Mouse (Mus musculus) liver, postnatal 0 days (tissue): ENCODE data around the gene Mybpc3. TPM values are rescaled to one million over a fixed set of nuclear protein-coding genes. Genes with fewer than 3 reads are reported as not detected.

ENCODE experiments used
- ATAC-seq: fragments of 200-750 bp; cut with Nextera tagmentation; 2 replicates; pipeline ENCODE4 v1.8.0; 2017; ENCODE audit warnings: mild to moderate bottlenecking, moderate library complexity
- DNase-seq: peaks from one replicate; pipeline ENCODE4 v3.0.0-alpha.2; 2016
- H3K27ac ChIP-seq: fragments of 300-500 bp; sonication (generic); 2 replicates; pipeline ENCODE4 v1.5.1; 2014; ENCODE audit warnings: antibody characterized with exemption, moderate library complexity, mild to moderate bottlenecking, low read depth
- H3K27me3 ChIP-seq: fragments of 300-500 bp; sonication (generic); 2 replicates; pipeline ENCODE4 v1.6.1; 2014; ENCODE audit warnings: low read length, control low read depth, mixed read lengths; ENCODE audit not compliant: insufficient read depth
- H3K36me3 ChIP-seq: fragments of 300-500 bp; sonication (generic); replicated peaks from 2 replicates; pipeline ENCODE4 v1.6.1; 2014; ENCODE audit warnings: mild to moderate bottlenecking, control low read depth, low read length, moderate library complexity, mixed read lengths; ENCODE audit not compliant: insufficient read depth
- H3K4me1 ChIP-seq: fragments of 300-500 bp; sonication (generic); 2 replicates; pipeline ENCODE4 v1.6.1; 2014; ENCODE audit warnings: antibody characterized with exemption, mild to moderate bottlenecking, control low read depth; ENCODE audit not compliant: insufficient read depth
- H3K4me2 ChIP-seq: fragments of 300-500 bp; sonication (generic); 2 replicates; pipeline ENCODE4 v1.6.1; 2014; ENCODE audit warnings: low read depth, mild to moderate bottlenecking, low read length, moderate library complexity, mixed read lengths
- H3K4me3 ChIP-seq: fragments of 300-500 bp; sonication (generic); 2 replicates; pipeline ENCODE4 v1.5.1; 2014; ENCODE audit warnings: low read depth, low read length
- H3K9ac ChIP-seq: fragments of 300-500 bp; sonication (generic); replicated peaks from 2 replicates; pipeline ENCODE4 v1.6.1; 2014; ENCODE audit warnings: mild to moderate bottlenecking, moderate library complexity
- H3K9me3 ChIP-seq: fragments of 300-500 bp; sonication (generic); 2 replicates; pipeline ENCODE4 v1.6.1; 2016; ENCODE audit warnings: mild to moderate bottlenecking, control low read depth, low read length, mixed read lengths
- CTCF ChIP-seq: sonication (generic); IDR thresholded peaks from 2 replicates; pipeline ENCODE4 v1.5.1; 2016; ENCODE audit warnings: antibody characterized with exemption, low read depth
- EP300 ChIP-seq: IDR thresholded peaks from 2 replicates; pipeline ENCODE4 v1.6.1; 2016; ENCODE audit warnings: antibody characterized with exemption, low read depth, mild to moderate bottlenecking
- WGBS: fragments of 180-500 bp; shearing (Covaris S2); extraction: QIAGEN DNeasy Blood & Tissue Kit; methylation state at CpG from one replicate; pipeline ENCODE4 v1.1.7; 2014; ENCODE audit not compliant: insufficient replicate concordance; 5-methylcytosine and 5-hydroxymethylcytosine counted together
- polyA plus RNA-seq: library from polyadenylated mRNA; unstranded; fragments of >200 nt; fragmentation: Nextera tagmentation; extraction: Ambion mirVana; gene quantifications from 2 replicates; pipeline ENCODE4 v1.2.1, GENCODE M21; 2015

Mybpc3 gene
- polyA plus RNA-seq, 1 experiment from 2014 or later: 0.04 TPM

GRCm38 (mm10) chr2:91121011-91121410 is 3.1 kb downstream of the Mybpc3 start:
- no peak for DNase-seq
- Histone ChIP-seq H3K9me3 (no peaks in the 10 kb centered on the region), H3K4me2 (no peak overlapping the region), H3K36me3 (0 out of 2 replicates have a peak, but pooled peaks cover 2% of the 10 kb centered on the region), H3K27ac (no peak overlapping the region), H3K4me3 (no peak overlapping the region), H3K9ac (no peak overlapping the region), H3K27me3 (no peaks in the 10 kb centered on the region), H3K4me1 (no peaks in the 10 kb centered on the region)
- TF ChIP-seq EP300 (no peak), CTCF (no peak)
- ATAC-seq: no peak
- WGBS: 78% methylated on average over 6 of the region's 6 CpGs

GRCm38 (mm10) chr2:91121497-91121896 is 3.6 kb downstream of the Mybpc3 start:
- WGBS: 71% methylated on average over 8 of the region's 8 CpGs
- Histone ChIP-seq H3K4me1 (no peaks in the 10 kb centered on the region), H3K36me3 (no peaks in the 10 kb centered on the region), H3K9ac (no peak overlapping the region), H3K27ac (no peak overlapping the region), H3K4me3 (no peak overlapping the region), H3K27me3 (no peaks in the 10 kb centered on the region), H3K4me2 (no peak overlapping the region), H3K9me3 (no peaks in the 10 kb centered on the region)
- TF ChIP-seq CTCF: no peak
- TF ChIP-seq EP300: no peak
- no peak for ATAC-seq
- DNase-seq: no peak

- H3K4me2 ChIP-seq: no peak overlapping the region
- H3K27ac ChIP-seq: no peak overlapping the region
- no peak for ATAC-seq
- H3K9ac ChIP-seq: no peak overlapping the region
- no peaks in the 10 kb centered on the region for H3K4me1 ChIP-seq
- no peaks in the 10 kb centered on the region for H3K9me3 ChIP-seq
- DNase-seq: no peak
- 82% methylated on average over 6 of the region's 6 CpGs for WGBS
- no peak overlapping the region for H3K4me3 ChIP-seq
- TF ChIP-seq CTCF (no peak), EP300 (no peak)
- no peaks in the 10 kb centered on the region for H3K36me3 ChIP-seq
- H3K27me3 ChIP-seq: no peaks in the 10 kb centered on the region
Observed at GRCm38 (mm10) chr2:91123521-91123920, 5.6 kb downstream of the Mybpc3 start.

GRCm38 (mm10) chr2:91125101-91125500 is 7.2 kb downstream of the Mybpc3 start:
- H3K36me3 ChIP-seq: no peaks in the 10 kb centered on the region
- DNase-seq: no peak
- no peak for TF ChIP-seq CTCF
- no peak for TF ChIP-seq EP300
- no peak overlapping the region for H3K9ac ChIP-seq
- no peaks in the 10 kb centered on the region for H3K27me3 ChIP-seq
- H3K4me2 ChIP-seq: no peak overlapping the region
- 76% methylated on average over 10 of the region's 10 CpGs for WGBS
- no peaks in the 10 kb centered on the region for H3K4me1 ChIP-seq
- no peaks in the 10 kb centered on the region for H3K9me3 ChIP-seq
- no peak for ATAC-seq
- no peak overlapping the region for H3K27ac ChIP-seq
- H3K4me3 ChIP-seq: no peak overlapping the region

GRCm38 (mm10) chr2:91128761-91129160 is 10.8 kb downstream of the Mybpc3 start:
- Histone ChIP-seq H3K9me3 (no peaks in the 10 kb centered on the region), H3K4me3 (no peak overlapping the region), H3K27ac (no peak overlapping the region), H3K9ac (no peak overlapping the region), H3K4me2 (no peak overlapping the region), H3K27me3 (no peaks in the 10 kb centered on the region), H3K36me3 (no peaks in the 10 kb centered on the region), H3K4me1 (no peaks in the 10 kb centered on the region)
- 82% methylated on average over 5 of the region's 5 CpGs for WGBS
- DNase-seq (no peak), ATAC-seq (no peak)
- TF ChIP-seq EP300: no peak
- TF ChIP-seq CTCF: no peak

- Histone ChIP-seq H3K4me3 (no peak overlapping the region), H3K9me3 (no peaks in the 10 kb centered on the region), H3K27ac (no peak overlapping the region), H3K4me2 (no peak overlapping the region), H3K4me1 (no peaks in the 10 kb centered on the region), H3K27me3 (no peaks in the 10 kb centered on the region), H3K9ac (no peak overlapping the region), H3K36me3 (no peaks in the 10 kb centered on the region)
- no peak for TF ChIP-seq CTCF
- no peak for TF ChIP-seq EP300
- DNase-seq (no peak), ATAC-seq (no peak)
- WGBS: 82% methylated on average over 6 of the region's 6 CpGs
Observed at GRCm38 (mm10) chr2:91130126-91130525, 12.2 kb downstream of the Mybpc3 start.

GRCm38 (mm10) chr2:91131251-91131650 is 13.3 kb downstream of the Mybpc3 start:
- DNase-seq: no peak
- Histone ChIP-seq H3K27ac (no peak overlapping the region), H3K9me3 (no peaks in the 10 kb centered on the region), H3K4me3 (no peak overlapping the region), H3K9ac (no peak overlapping the region), H3K36me3 (no peaks in the 10 kb centered on the region), H3K27me3 (no peaks in the 10 kb centered on the region), H3K4me2 (no peak overlapping the region), H3K4me1 (no peaks in the 10 kb centered on the region)
- WGBS: 86% methylated on average over 15 of the region's 15 CpGs
- ATAC-seq: no peak
- TF ChIP-seq EP300: no peak
- no peak for TF ChIP-seq CTCF
